Comparison of ENCODE assay signal across 25 mouse cellular contexts in the genomic region with DNA sequence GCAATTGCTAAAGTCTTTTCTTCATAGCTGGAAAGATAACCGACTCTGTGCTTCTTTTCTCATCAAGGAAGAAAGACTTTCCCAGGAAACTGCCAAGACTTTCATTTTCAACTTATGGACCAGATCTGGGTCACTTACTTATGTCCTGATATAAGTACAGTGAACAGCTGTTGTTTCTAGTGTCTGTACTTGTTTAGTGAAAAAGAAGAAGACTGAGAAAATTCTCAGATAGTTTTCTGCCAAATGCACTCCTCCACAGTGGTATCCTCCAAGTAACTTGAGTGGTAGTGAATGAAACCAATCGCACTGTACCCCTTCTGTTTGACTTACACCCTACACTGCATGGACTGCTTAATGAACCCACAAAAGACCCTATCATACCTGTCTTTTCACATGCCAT.
"Had no signal": no experiment of that assay in that cellular context is flagged by ENCODE, and none has a peak within 500 bp of the region (broad histone marks: within the 10 kb centered on the region; RNA-seq: fewer than 3 reads in every experiment).

No protein-coding gene starts in this region.

- H3K27me3 ChIP-seq: heart, embryonic 13.5 days; heart, embryonic 15.5 days; hindbrain, embryonic 13.5 days; hindbrain, embryonic 15.5 days; kidney, embryonic 15.5 days; limb, embryonic 13.5 days; limb, embryonic 15.5 days had no signal

- H3K4me2 ChIP-seq: heart, embryonic 11.5 days; heart, embryonic 13.5 days; heart, embryonic 15.5 days; hindbrain, embryonic 13.5 days; hindbrain, embryonic 15.5 days; kidney, embryonic 15.5 days; limb, embryonic 13.5 days; limb, embryonic 15.5 days had no signal

- H3K9me3 ChIP-seq: heart, embryonic 15.5 days; kidney, embryonic 15.5 days; limb, embryonic 13.5 days; limb, embryonic 15.5 days had no signal

- H3K4me1 ChIP-seq: heart, embryonic 13.5 days; heart, embryonic 15.5 days; hindbrain, embryonic 13.5 days; hindbrain, embryonic 15.5 days; kidney, embryonic 15.5 days; limb, embryonic 13.5 days; limb, embryonic 15.5 days had no signal

- H3K36me3 ChIP-seq: heart, embryonic 13.5 days; heart, embryonic 15.5 days; hindbrain, embryonic 13.5 days; hindbrain, embryonic 15.5 days; kidney, embryonic 15.5 days; limb, embryonic 13.5 days; limb, embryonic 15.5 days had no signal

- H3K4me3 ChIP-seq: heart, adult 2 months; heart, embryonic 13.5 days; heart, embryonic 15.5 days; hindbrain, embryonic 13.5 days; hindbrain, embryonic 15.5 days; kidney, embryonic 15.5 days; limb, embryonic 13.5 days; limb, embryonic 15.5 days had no signal

- H3K27ac ChIP-seq: heart, adult 2 months; heart, embryonic 13.5 days; heart, embryonic 15.5 days; hindbrain, embryonic 13.5 days; hindbrain, embryonic 15.5 days; hindbrain, postnatal 0 days; kidney, embryonic 15.5 days; kidney, postnatal 0 days; limb, embryonic 13.5 days; limb, embryonic 15.5 days had no signal

- H3K9ac ChIP-seq: heart, embryonic 13.5 days; heart, embryonic 15.5 days; hindbrain, embryonic 13.5 days; hindbrain, embryonic 15.5 days; kidney, embryonic 15.5 days; limb, embryonic 13.5 days; limb, embryonic 15.5 days had no signal

- DNase-seq: gastrocnemius, postnatal 14 days; gastrocnemius, postnatal 36 days; heart, adult 11 months; heart, adult 2 months; heart, postnatal 14 days; heart, postnatal 36 days; kidney, adult 11 months; kidney, adult 2 months; kidney, adult 9 months; kidney, postnatal 14 days; kidney, postnatal 36 days; layer of hippocampus, adult 9-11 months; layer of hippocampus, postnatal 36 days; left cerebral cortex, postnatal 4 days had no signal

- ATAC-seq: hindbrain, postnatal 0 days; intestine, embryonic 16.5 days had no signal
